Mouse (Mus musculus) C2C12 (cell line): ENCODE measurements at regions not wholly inside any gene's neighbourhood (a gene's known extent, or its start where the extent isn't known, plus 50 kb on each side); places are given as distances from the start of the nearest gene placed in this dataset.

ENCODE experiments used
- H3K27me3 ChIP-seq: one replicate; pipeline ENCODE4 v1.6.1; 2011; ENCODE audit not compliant: control insufficient read depth, insufficient read depth, insufficient read length
- H3K36me3 ChIP-seq: one replicate; pipeline ENCODE4 v1.6.1; 2011; ENCODE audit not compliant: control insufficient read depth, insufficient read depth
- H3K4me3 ChIP-seq: one replicate; pipeline ENCODE4 v1.5.1; 2011; ENCODE audit warnings: mild to moderate bottlenecking, control low read depth; ENCODE audit not compliant: poor library complexity, insufficient read depth, severe bottlenecking
- H3K79me2 ChIP-seq: one replicate; pipeline ENCODE4 v1.6.1; 2011; ENCODE audit not compliant: control insufficient read depth, insufficient read depth
- H3K79me3 ChIP-seq: one replicate; pipeline ENCODE4 v1.6.1; 2011; ENCODE audit warnings: low read depth, control low read depth
- H3ac ChIP-seq: one replicate; pipeline ENCODE3; 2011; ENCODE audit warnings: low read depth; ENCODE audit not compliant: control insufficient read depth, insufficient read length
- CEBPB ChIP-seq: IDR thresholded peaks from one replicate; pipeline ENCODE4 v1.6.1; 2011; ENCODE audit warnings: low read depth, mild to moderate bottlenecking, control low read depth, moderate library complexity
- CTCF ChIP-seq: IDR thresholded peaks from one replicate; pipeline ENCODE4 v1.5.1; 2011; ENCODE audit not compliant: control insufficient read depth, insufficient read depth, insufficient read length
- FOSL1 ChIP-seq: IDR thresholded peaks from one replicate; pipeline ENCODE4 v1.8.0; 2011; ENCODE audit warnings: mild to moderate bottlenecking, low read length; ENCODE audit not compliant: poor library complexity, insufficient read depth, severe bottlenecking
- MAX ChIP-seq: IDR thresholded peaks from one replicate; pipeline ENCODE4 v1.6.1; 2011; ENCODE audit warnings: mild to moderate bottlenecking, control low read depth
- MYOD1 ChIP-seq: IDR thresholded peaks from one replicate; pipeline ENCODE4 v1.6.1; 2011; ENCODE audit warnings: low read depth; ENCODE audit not compliant: control insufficient read depth, insufficient read length
- MYOG ChIP-seq: IDR thresholded peaks from one replicate; pipeline ENCODE4 v1.6.1; 2011; ENCODE audit not compliant: control insufficient read depth, insufficient read length; ENCODE audit errors: extremely low read depth
- USF1 ChIP-seq: IDR thresholded peaks from one replicate; pipeline ENCODE4 v1.6.1; 2011; ENCODE audit warnings: low read depth, mild to moderate bottlenecking, control low read depth, moderate library complexity

- H3K79me2 ChIP-seq: no peaks in the 10 kb centered on the region
- H3ac ChIP-seq: no peak overlapping the region
- TF ChIP-seq MYOD1 (no peak), USF1 (no peak), CEBPB (no peak), MAX (no peak), MYOG (no peak), FOSL1 (no peak), CTCF (no peak)
- H3K79me3 ChIP-seq: no peaks in the 10 kb centered on the region
- H3K27me3 ChIP-seq: no peaks in the 10 kb centered on the region
- no peaks in the 10 kb centered on the region for H3K36me3 ChIP-seq
- no peak overlapping the region for H3K4me3 ChIP-seq
These were observed 243.6 kb downstream of the Sp3 start for GRCm38 (mm10) chr2:72736685-72737084.

- Histone ChIP-seq H3K79me2 (no peaks in the 10 kb centered on the region), H3K4me3 (no peak overlapping the region), H3K27me3 (no peaks in the 10 kb centered on the region), H3K79me3 (no peaks in the 10 kb centered on the region), H3K36me3 (no peaks in the 10 kb centered on the region), H3ac (no peak overlapping the region)
- TF ChIP-seq MYOG (no peak), MYOD1 (no peak), FOSL1 (no peak), CEBPB (no peak), USF1 (no peak), CTCF (no peak), MAX (no peak)
These were observed 239.6 kb downstream of the Sp3 start for GRCm38 (mm10) chr2:72740391-72741361.

- Histone ChIP-seq H3K36me3 (no peaks in the 10 kb centered on the region), H3K27me3 (no peaks in the 10 kb centered on the region), H3ac (no peak overlapping the region), H3K79me2 (no peaks in the 10 kb centered on the region), H3K79me3 (no peaks in the 10 kb centered on the region), H3K4me3 (no peak overlapping the region)
- no peak for TF ChIP-seq FOSL1
- TF ChIP-seq MYOG: no peak
- TF ChIP-seq CEBPB: no peak
- TF ChIP-seq MAX: no peak
- TF ChIP-seq CTCF: no peak
- no peak for TF ChIP-seq USF1
- TF ChIP-seq MYOD1: no peak
These were observed 238.5 kb downstream of the Sp3 start for GRCm38 (mm10) chr2:72741746-72742145.

- H3K79me3 ChIP-seq: no peaks in the 10 kb centered on the region
- no peaks in the 10 kb centered on the region for H3K79me2 ChIP-seq
- no peaks in the 10 kb centered on the region for H3K36me3 ChIP-seq
- no peak overlapping the region for H3K4me3 ChIP-seq
- no peaks in the 10 kb centered on the region for H3K27me3 ChIP-seq
- TF ChIP-seq FOSL1: no peak
- TF ChIP-seq CEBPB: no peak
- H3ac ChIP-seq: no peak overlapping the region
These were observed 236.6 kb downstream of the Sp3 start for GRCm38 (mm10) chr2:72743651-72744050.

- H3K79me2 ChIP-seq: no peaks in the 10 kb centered on the region
- TF ChIP-seq CTCF: no peak
- no peak for TF ChIP-seq MAX
- no peak for TF ChIP-seq USF1
- no peak for TF ChIP-seq MYOD1
- no peak for TF ChIP-seq CEBPB
- no peak for TF ChIP-seq MYOG
- TF ChIP-seq FOSL1: no peak
These were observed 235.3 kb downstream of the Sp3 start for GRCm38 (mm10) chr2:72744901-72745300.

More at GRCm38 (mm10) chr2:72744901-72745300, 235.3 kb downstream of the Sp3 start:
- no peaks in the 10 kb centered on the region for H3K27me3 ChIP-seq
- no peak overlapping the region for H3K4me3 ChIP-seq
- H3ac ChIP-seq: no peak overlapping the region
- no peaks in the 10 kb centered on the region for H3K36me3 ChIP-seq
- no peaks in the 10 kb centered on the region for H3K79me3 ChIP-seq
